Mouse (Mus musculus) frontal cortex, postnatal 25 days (tissue): ENCODE measurements around the gene Vmn2r52.
"Not testable (repeated sequence)": the region's sequence is repeated elsewhere in the genome, so short reads cannot be mapped to it uniquely, and the experiment has no call there.

Experiments used
- DNase-seq, 2 experiments: peaks; one replicate each; pipeline ENCODE4 v3.0.0; 2022; ENCODE audit warnings: low spot score in 2 of 2

Vmn2r52 gene

GRCm38 (mm10) chr7:10176473-10176872 is at the start of gene Vmn2r52:
Gene Vmn2r52 (minus strand): TSS chr7:10176573.
- DNase-seq: no peak

- not testable (repeated sequence) for DNase-seq
Measured at GRCm38 (mm10) chr7:10105641-10106040, 70.7 kb downstream of the Vmn2r52 start, which contains the start of gene Vmn2r51. Gene Vmn2r51 (minus strand): TSS chr7:10105741.
